Mouse (Mus musculus): ENCODE data around the gene Nrm. TPM values are rescaled to one million over a fixed set of nuclear protein-coding genes. Genes with fewer than 3 reads are reported as not detected.

The Nrm gene
- 26.5 and 32.4 TPM in 2 replicates for polyA plus RNA-seq (2012; rRNA removed)

GRCm38 (mm10) chr17:35861198-35861857 is at the start of gene Nrm:
TSS of gene Nrm (plus strand) at chr17:35861318.

DNA sequence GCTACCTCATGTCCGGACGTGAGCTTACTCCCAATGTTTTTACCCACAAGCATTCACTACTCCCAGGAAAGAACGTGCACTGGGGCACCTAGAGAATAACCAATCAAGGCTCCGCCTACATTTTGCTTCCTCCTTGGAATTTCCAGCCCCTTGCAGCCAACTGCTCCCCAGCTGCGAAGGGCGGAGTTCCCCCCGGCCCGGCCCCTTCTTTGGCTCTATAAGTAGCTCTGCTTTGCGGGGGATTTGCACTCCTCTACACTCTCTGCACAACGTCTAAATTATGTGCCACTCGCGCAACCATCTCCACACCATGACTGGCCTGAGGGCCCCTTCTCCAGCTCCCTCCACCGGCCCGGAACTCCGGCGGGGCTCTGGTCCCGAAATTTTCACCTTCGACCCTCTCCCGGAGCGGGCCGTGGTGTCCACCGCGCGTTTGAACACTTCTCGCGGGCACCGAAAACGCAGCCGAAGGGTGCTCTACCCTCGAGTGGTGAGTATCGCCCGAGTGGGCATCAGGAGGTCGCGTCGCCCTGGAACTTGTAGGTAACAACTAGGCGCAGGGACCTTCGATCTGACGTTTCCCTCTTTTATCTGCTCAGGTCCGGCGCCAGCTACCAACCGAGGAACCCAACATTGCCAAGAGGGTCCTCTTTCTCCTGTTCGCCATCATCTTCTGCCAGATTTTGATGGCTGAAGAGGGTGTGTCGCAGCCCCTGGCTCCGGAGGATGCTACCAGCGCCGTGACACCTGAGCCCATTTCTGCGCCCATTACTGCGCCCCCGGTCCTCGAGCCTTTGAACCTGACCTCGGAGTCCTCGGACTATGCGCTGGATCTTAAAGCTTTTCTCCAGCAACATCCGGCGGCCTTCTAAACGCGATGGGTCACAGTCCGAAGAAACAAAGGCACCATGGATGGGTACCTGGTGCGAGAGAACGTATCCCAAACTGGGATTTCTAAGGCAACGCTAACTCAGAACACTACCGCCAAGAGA is 39.4 kb upstream of the Nrm start, which contains the start of gene Ier3:
Gene Ier3, plus strand, starts transcription at position 246 of the 992 bp plus-strand sequence.

GRCm38 (mm10) chr17:35822964-35823937 is 37.9 kb upstream of the Nrm start, which contains the start of gene Flot1:
TSS of gene Flot1 (plus strand) at chr17:35823230.

GRCm38 (mm10) chr17:35838122-35838544 is 23.0 kb upstream of the Nrm start, which contains the start of gene Tubb5:
TSS of gene Tubb5 (minus strand) at chr17:35838306.

GRCm38 (mm10) chr17:35841076-35841950 is 19.8 kb upstream of the Nrm start, which contains the start of gene Mdc1:
TSS of gene Mdc1 (plus strand) at chr17:35841515.

DNA sequence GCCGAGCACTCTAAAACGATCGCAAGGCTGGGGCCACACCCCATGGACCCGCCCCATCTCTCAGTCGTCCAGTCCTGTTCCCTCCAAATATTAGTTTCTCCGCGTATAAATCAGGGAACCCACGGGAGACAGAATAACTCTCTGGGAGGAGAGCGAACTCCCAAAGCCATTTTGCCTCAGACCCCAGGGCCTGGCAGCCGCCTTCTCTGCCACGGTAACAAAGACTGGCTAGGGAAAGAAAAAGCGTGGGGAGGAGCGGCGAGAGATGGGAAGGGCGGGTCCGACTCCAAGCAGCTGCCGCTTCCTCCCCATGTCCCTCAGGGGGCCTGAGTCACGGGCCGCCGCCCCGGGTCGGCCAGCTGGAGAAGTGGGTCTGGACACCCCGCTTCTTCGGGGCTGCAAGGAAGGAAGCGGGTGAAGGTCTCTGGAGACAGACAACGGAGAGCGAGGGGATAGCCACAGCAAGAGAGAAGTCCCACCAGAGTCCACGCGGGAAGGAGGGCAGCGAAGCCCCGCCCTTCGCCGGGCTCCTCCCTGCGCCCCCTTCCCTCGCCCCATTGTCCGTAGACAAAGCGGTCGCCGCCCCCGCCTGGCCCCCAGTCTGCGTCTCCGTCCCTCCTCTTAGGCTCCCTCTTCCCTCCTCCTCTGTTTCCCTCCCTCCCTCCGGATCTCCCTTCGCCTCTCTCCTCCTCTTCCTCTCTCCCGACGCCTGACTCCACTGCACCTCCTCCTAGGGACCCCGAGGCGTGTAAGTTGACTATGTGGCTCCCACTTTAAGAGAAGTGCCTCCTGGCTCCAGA is 4.6 kb downstream of the Nrm start, which contains the start of gene Ppp1r18:
Gene Ppp1r18, plus strand, starts transcription at position 113 of the 800 bp plus-strand sequence.

DNA sequence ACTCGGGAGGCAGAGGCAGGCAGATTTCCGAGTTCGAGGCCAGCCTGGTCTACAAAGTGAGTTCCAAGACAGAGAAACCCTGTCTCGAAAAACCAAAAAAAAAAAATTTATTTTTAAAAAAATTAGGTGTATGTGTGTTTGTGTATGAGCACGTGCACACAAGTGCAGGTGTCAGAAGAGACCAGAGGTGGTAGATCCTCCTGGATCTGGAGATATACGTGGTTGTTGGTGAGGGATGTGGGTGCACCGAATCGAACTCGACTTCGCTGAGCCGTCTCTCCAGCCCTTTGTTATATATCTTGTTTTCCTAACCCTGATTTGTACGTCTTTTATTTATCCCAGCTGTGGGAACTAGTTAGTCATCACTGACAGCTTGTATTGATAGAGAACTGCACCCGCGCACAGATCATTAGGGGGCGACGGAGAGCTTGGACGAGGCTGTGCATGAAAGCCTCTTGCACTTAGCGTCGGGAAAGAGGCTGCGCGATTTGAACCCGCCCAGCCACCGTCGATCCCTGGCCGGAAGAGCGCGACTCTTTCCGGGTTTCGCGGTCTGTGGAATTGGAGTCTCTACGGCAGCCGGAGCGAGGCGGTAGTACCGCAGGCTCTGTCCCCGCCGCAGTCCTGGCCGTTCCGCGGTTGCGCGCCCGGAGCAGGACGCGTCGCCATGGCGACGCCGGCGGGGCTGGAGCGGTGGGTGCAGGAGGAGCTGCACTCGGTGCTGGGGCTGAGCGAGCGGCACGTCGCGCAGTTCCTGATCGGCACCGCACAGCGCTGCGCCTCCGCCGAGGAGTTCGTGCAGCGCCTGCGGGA is 18.3 kb downstream of the Nrm start, which contains the start of gene Dhx16:
Gene Dhx16, plus strand, starts transcription at position 575 of the 813 bp plus-strand sequence.

DNA sequence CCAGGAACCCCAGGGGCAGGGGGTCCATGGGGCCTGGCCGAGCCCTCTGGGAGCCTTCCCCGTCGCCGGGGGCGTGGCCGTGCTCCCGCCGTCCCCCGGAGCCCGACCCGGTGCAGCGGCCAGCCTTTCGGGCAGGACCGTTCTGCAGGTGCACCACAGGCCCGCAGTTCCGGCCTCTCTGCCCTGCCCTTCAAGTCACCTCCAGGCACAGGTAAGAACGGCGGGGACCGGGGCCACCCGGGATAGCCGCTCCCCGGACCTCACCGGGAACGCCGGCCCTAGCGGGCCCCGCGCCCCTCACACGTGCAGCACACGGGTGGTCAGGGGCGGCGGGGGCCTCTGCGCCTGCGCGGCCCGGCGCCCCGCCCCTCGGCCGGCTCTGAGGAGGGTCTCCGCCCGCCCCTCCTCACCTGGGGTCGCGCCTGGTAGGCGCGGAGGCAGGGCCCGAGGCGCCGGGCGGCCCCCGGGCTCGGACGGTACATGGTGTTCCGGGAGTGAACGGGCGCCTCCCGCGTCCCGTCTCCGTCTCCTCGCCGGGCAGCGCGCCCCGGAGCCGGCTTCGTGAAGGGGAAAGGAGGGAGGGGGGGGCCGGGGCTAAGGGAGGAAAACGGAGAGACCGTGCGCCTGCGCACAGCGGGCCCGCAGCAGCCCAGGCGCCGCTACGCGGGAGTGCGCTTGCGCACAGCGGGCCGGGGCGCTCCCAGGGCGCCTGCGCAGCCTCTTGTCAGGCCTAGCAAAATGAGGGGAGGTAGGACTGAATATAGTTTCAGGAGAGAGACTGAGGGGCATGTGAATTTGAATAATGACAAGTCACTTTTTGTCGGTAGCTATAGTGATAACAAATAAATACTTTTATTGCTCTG is 35.9 kb downstream of the Nrm start, which contains the start of gene 2310061I04Rik:
Gene 2310061I04Rik, minus strand, starts transcription at position 651 of the 863 bp plus-strand sequence.

GRCm38 (mm10) chr17:35909919-35910369 is 48.8 kb downstream of the Nrm start, which contains the start of gene Atat1:
TSS of gene Atat1 (minus strand) at chr17:35910075.

Other genes starting within 250 kb of the Nrm start
- gene Gm9573, start 234.7 kb upstream of the Nrm start, polyA plus RNA-seq (2012; rRNA removed), result not detected in 2 replicates
- gene Mucl3, start 217.6 kb upstream of the Nrm start, polyA plus RNA-seq (2012; rRNA removed), result 0.17 TPM in 1 of 2 replicates, not detected in the other
- gene Vars2, start 193.7 kb upstream of the Nrm start, polyA plus RNA-seq (2012; rRNA removed), result 71.0 and 77.4 TPM in 2 replicates
- gene Gtf2h4, start 187.6 kb upstream of the Nrm start, polyA plus RNA-seq (2012; rRNA removed), result 35.2 and 36.6 TPM in 2 replicates
- 131 and 142 TPM in 2 replicates for gene Ddr1, start 156.7 kb upstream of the Nrm start, polyA plus RNA-seq (2012; rRNA removed)
- gene Ier3, start 39.6 kb upstream of the Nrm start, polyA plus RNA-seq (2012; rRNA removed), result 47.8 and 66.0 TPM in 2 replicates
- 78.1 and 82.9 TPM in 2 replicates for gene Flot1, start 38.1 kb upstream of the Nrm start, polyA plus RNA-seq (2012; rRNA removed)
- 710 and 975 TPM in 2 replicates for gene Tubb5, start 23.0 kb upstream of the Nrm start, polyA plus RNA-seq (2012; rRNA removed)
- 8.5 and 10.1 TPM in 2 replicates for gene Mdc1, start 19.8 kb upstream of the Nrm start, polyA plus RNA-seq (2012; rRNA removed)
- 41.5 and 48.5 TPM in 2 replicates for gene Ppp1r18, start 4.3 kb downstream of the Nrm start, polyA plus RNA-seq (2012; rRNA removed)
- 84.3 and 95.7 TPM in 2 replicates for gene Dhx16, start 18.5 kb downstream of the Nrm start, polyA plus RNA-seq (2012; rRNA removed)
- gene 2310061I04Rik, start 36.1 kb downstream of the Nrm start, polyA plus RNA-seq (2012; rRNA removed), result 43.5 and 45.4 TPM in 2 replicates
- 124 and 129 TPM in 2 replicates for gene Atat1, start 48.8 kb downstream of the Nrm start, polyA plus RNA-seq (2012; rRNA removed)
- 85.0 and 105 TPM in 2 replicates for gene Mrps18b, start 55.1 kb downstream of the Nrm start, polyA plus RNA-seq (2012; rRNA removed)
- gene Ppp1r10, start 55.1 kb downstream of the Nrm start, polyA plus RNA-seq (2012; rRNA removed), result 41.0 and 47.6 TPM in 2 replicates
- gene Abcf1, start 108.4 kb downstream of the Nrm start, polyA plus RNA-seq (2012; rRNA removed), result 92.0 and 103 TPM in 2 replicates
- 33.9 and 37.8 TPM in 2 replicates for gene Gnl1, start 118.5 kb downstream of the Nrm start, polyA plus RNA-seq (2012; rRNA removed)
- 33.3 and 37.1 TPM in 2 replicates for gene Prr3, start 118.9 kb downstream of the Nrm start, polyA plus RNA-seq (2012; rRNA removed)
- gene H2-T24, start 159.2 kb downstream of the Nrm start, polyA plus RNA-seq (2012; rRNA removed), result 0.67 and 2.2 TPM in 2 replicates
- gene H2-T23, start 171.5 kb downstream of the Nrm start, polyA plus RNA-seq (2012; rRNA removed), result 139 and 154 TPM in 2 replicates
- gene H2-T22, start 181.4 kb downstream of the Nrm start, polyA plus RNA-seq (2012; rRNA removed), result 38.3 and 50.5 TPM in 2 replicates
- gene Gm6034, start 181.6 kb downstream of the Nrm start, polyA plus RNA-seq (2012; rRNA removed), result not detected in 2 replicates
- gene Gm11127, start 197.1 kb downstream of the Nrm start, polyA plus RNA-seq (2012; rRNA removed), result 0.26 and 0.37 TPM in 2 replicates